Mouse (Mus musculus): ENCODE measurements around the gene Bcl3. TPM values are rescaled to one million over a fixed set of nuclear protein-coding genes. Genes with fewer than 3 reads are reported as not detected.

The Bcl3 gene
- polyA plus RNA-seq, 1 experiment from 2014 or later: 3.5 TPM

GRCm38 (mm10) chr7:19840371-19840770 lies 17.8 kb upstream of the Bcl3 start:
- 79% methylated on average over 4 of the region's 4 CpGs for WGBS
- no peak for TF ChIP-seq CTCF (IDR thresholded peaks at IDR 0.05; ENCODE audit: low read depth)
- no peak for DNase-seq (ENCODE audit: low spot score)

GRCm38 (mm10) chr7:19836843-19837242 lies 14.3 kb upstream of the Bcl3 start:
- DNase-seq (ENCODE audit: low spot score): no peak
- WGBS: 66% methylated on average over 3 of the region's 3 CpGs

More at GRCm38 (mm10) chr7:19840371-19840770, 17.8 kb upstream of the Bcl3 start:
- H3K9me3 ChIP-seq (replicated peaks; ENCODE audit: low read length): no peaks in the 10 kb centered on the region
- no peaks in the 10 kb centered on the region for H3K36me3 ChIP-seq (ENCODE audit: insufficient read depth, low read length)
- no peak for ATAC-seq (replicated peaks; ENCODE audit: low FRiP score, low read depth)
- no peaks in the 10 kb centered on the region for H3K27me3 ChIP-seq (ENCODE audit: insufficient read depth, low read length)
- no peak overlapping the region for H3K4me2 ChIP-seq (ENCODE audit: low read length)
- no peak overlapping the region for H3K9ac ChIP-seq (ENCODE audit: low read depth, low read length)
- H3K4me3 ChIP-seq (replicated peaks; ENCODE audit: low read depth, low read length): no peak overlapping the region
- H3K4me1 ChIP-seq (replicated peaks; ENCODE audit: insufficient read depth, low read length): no peaks in the 10 kb centered on the region
- no peak overlapping the region for H3K27ac ChIP-seq

GRCm38 (mm10) chr7:19834055-19834454 lies 11.5 kb upstream of the Bcl3 start:
- H3K9me3 ChIP-seq (replicated peaks; ENCODE audit: low read length): no peaks in the 10 kb centered on the region
- H3K9ac ChIP-seq (ENCODE audit: low read depth, low read length): no peak overlapping the region
- WGBS: 65% methylated on average over 3 of the region's 3 CpGs
- no peak for DNase-seq (ENCODE audit: low spot score)
- H3K4me1 ChIP-seq (replicated peaks; ENCODE audit: insufficient read depth, low read length): peaks cover 6% of the 10 kb centered on the region
- TF ChIP-seq CTCF (IDR thresholded peaks at IDR 0.05; ENCODE audit: low read depth): peak; percentile 28; the same call in 1 of the 2 replicates
- ATAC-seq (replicated peaks; ENCODE audit: low FRiP score, low read depth): no peak
- H3K36me3 ChIP-seq (ENCODE audit: insufficient read depth, low read length): no peaks in the 10 kb centered on the region
- H3K4me3 ChIP-seq (replicated peaks; ENCODE audit: low read depth, low read length): no peak overlapping the region
- H3K27ac ChIP-seq: no peak overlapping the region
- no peaks in the 10 kb centered on the region for H3K27me3 ChIP-seq (ENCODE audit: insufficient read depth, low read length)
- H3K4me2 ChIP-seq (ENCODE audit: low read length): no peak overlapping the region

More at GRCm38 (mm10) chr7:19836843-19837242, 14.3 kb upstream of the Bcl3 start:
- no peaks in the 10 kb centered on the region for H3K9me3 ChIP-seq (replicated peaks; ENCODE audit: low read length)
- no peaks in the 10 kb centered on the region for H3K27me3 ChIP-seq (ENCODE audit: insufficient read depth, low read length)
- no peak for ATAC-seq (replicated peaks; ENCODE audit: low FRiP score, low read depth)
- H3K4me2 ChIP-seq (ENCODE audit: low read length): no peak overlapping the region
- no peak overlapping the region for H3K4me3 ChIP-seq (replicated peaks; ENCODE audit: low read depth, low read length)
- H3K36me3 ChIP-seq (ENCODE audit: insufficient read depth, low read length): no peaks in the 10 kb centered on the region
- H3K27ac ChIP-seq: no peak overlapping the region
- no peak overlapping the region for H3K9ac ChIP-seq (ENCODE audit: low read depth, low read length)
- no peaks in the 10 kb centered on the region for H3K4me1 ChIP-seq (replicated peaks; ENCODE audit: insufficient read depth, low read length)
- TF ChIP-seq CTCF (IDR thresholded peaks at IDR 0.05; ENCODE audit: low read depth): no peak

- Histone ChIP-seq H3K9ac (ENCODE audit: low read depth, low read length) (no peak overlapping the region), H3K4me1 (replicated peaks; ENCODE audit: insufficient read depth, low read length) (peaks cover 6% of the 10 kb centered on the region), H3K36me3 (ENCODE audit: insufficient read depth, low read length) (no peaks in the 10 kb centered on the region), H3K4me2 (ENCODE audit: low read length) (no peak overlapping the region), H3K27me3 (ENCODE audit: insufficient read depth, low read length) (no peaks in the 10 kb centered on the region), H3K27ac (no peak overlapping the region), H3K4me3 (replicated peaks; ENCODE audit: low read depth, low read length) (no peak overlapping the region), H3K9me3 (replicated peaks; ENCODE audit: low read length) (no peaks in the 10 kb centered on the region)
- no peak for TF ChIP-seq CTCF (IDR thresholded peaks at IDR 0.05; ENCODE audit: low read depth)
- DNase-seq (ENCODE audit: low spot score): no peak
- 49% methylated on average over 9 of the region's 9 CpGs for WGBS
- no peak for ATAC-seq (replicated peaks; ENCODE audit: low FRiP score, low read depth)
Observed at GRCm38 (mm10) chr7:19831837-19832236, 9.3 kb upstream of the Bcl3 start.

GRCm38 (mm10) chr7:19830682-19831156 lies 8.1 kb upstream of the Bcl3 start:
- peak; percentile 69 for ATAC-seq (replicated peaks; ENCODE audit: low FRiP score, low read depth)
- Histone ChIP-seq H3K27me3 (ENCODE audit: insufficient read depth, low read length) (no peaks in the 10 kb centered on the region), H3K4me3 (replicated peaks; ENCODE audit: low read depth, low read length) (no peak overlapping the region)

GRCm38 (mm10) chr7:19829694-19830093 lies 7.1 kb upstream of the Bcl3 start:
- Histone ChIP-seq H3K36me3 (ENCODE audit: insufficient read depth, low read length) (no peaks in the 10 kb centered on the region), H3K9me3 (replicated peaks; ENCODE audit: low read length) (no peaks in the 10 kb centered on the region), H3K27ac (no peak overlapping the region), H3K4me1 (replicated peaks; ENCODE audit: insufficient read depth, low read length) (peaks cover 6% of the 10 kb centered on the region), H3K4me3 (replicated peaks; ENCODE audit: low read depth, low read length) (no peak overlapping the region), H3K9ac (ENCODE audit: low read depth, low read length) (no peak overlapping the region), H3K27me3 (ENCODE audit: insufficient read depth, low read length) (no peaks in the 10 kb centered on the region), H3K4me2 (ENCODE audit: low read length) (no peak overlapping the region)
- DNase-seq (ENCODE audit: low spot score): no peak
- 83% methylated on average over 3 of the region's 3 CpGs for whole genome bisulfite sequencing
- ATAC-seq (replicated peaks; ENCODE audit: low FRiP score, low read depth): no peak
- no peak for TF ChIP-seq CTCF (IDR thresholded peaks at IDR 0.05; ENCODE audit: low read depth)

More at GRCm38 (mm10) chr7:19830682-19831156, 8.1 kb upstream of the Bcl3 start:
- Histone ChIP-seq H3K9me3 (replicated peaks; ENCODE audit: low read length) (no peaks in the 10 kb centered on the region), H3K27ac (no peak overlapping the region), H3K9ac (ENCODE audit: low read depth, low read length) (0 out of 2 replicates have a peak overlapping the region, but pooled peaks have one; percentile 27), H3K36me3 (ENCODE audit: insufficient read depth, low read length) (no peaks in the 10 kb centered on the region), H3K4me2 (ENCODE audit: low read length) (no peak overlapping the region), H3K4me1 (replicated peaks; ENCODE audit: insufficient read depth, low read length) (peaks cover 6% of the 10 kb centered on the region)
- 26% methylated on average over 12 of the region's 13 CpGs for WGBS
- DNase-seq (ENCODE audit: low spot score): peak; percentile 39
- no peak for TF ChIP-seq CTCF (IDR thresholded peaks at IDR 0.05; ENCODE audit: low read depth)

- no peaks in the 10 kb centered on the region for H3K9me3 ChIP-seq (replicated peaks; ENCODE audit: low read length)
- no peak overlapping the region for H3K27ac ChIP-seq
- no peaks in the 10 kb centered on the region for H3K36me3 ChIP-seq (ENCODE audit: insufficient read depth, low read length)
- no peak for TF ChIP-seq CTCF (IDR thresholded peaks at IDR 0.05; ENCODE audit: low read depth)
- DNase-seq (ENCODE audit: low spot score) (peak; percentile 15), ATAC-seq (replicated peaks; ENCODE audit: low FRiP score, low read depth) (no peak)
- no peak overlapping the region for H3K9ac ChIP-seq (ENCODE audit: low read depth, low read length)
- no peak overlapping the region for H3K4me3 ChIP-seq (replicated peaks; ENCODE audit: low read depth, low read length)
- no peak overlapping the region for H3K4me2 ChIP-seq (ENCODE audit: low read length)
- 49% methylated on average over 5 of the region's 6 CpGs for WGBS
- H3K4me1 ChIP-seq (replicated peaks; ENCODE audit: insufficient read depth, low read length): peaks cover 26% of the 10 kb centered on the region
- no peaks in the 10 kb centered on the region for H3K27me3 ChIP-seq (ENCODE audit: insufficient read depth, low read length)
Observed at GRCm38 (mm10) chr7:19826756-19827155, 4.2 kb upstream of the Bcl3 start.

Measured in kidney, postnatal 0 days (tissue).